Mouse (Mus musculus) liver, embryonic 15.5 days (tissue): ENCODE measurements around the gene Kcnh6. TPM values are rescaled to one million over a fixed set of nuclear protein-coding genes. Genes with fewer than 3 reads are reported as not detected.
"Not testable (repeated sequence)": the region's sequence is repeated elsewhere in the genome, so short reads cannot be mapped to it uniquely, and the experiment has no call there.

Source experiments
- ATAC-seq: fragments of 200-750 bp; cut with Nextera tagmentation; 2 replicates; pipeline ENCODE4 v1.8.0; 2017; ENCODE audit warnings: moderate number of reproducible peaks, mild to moderate bottlenecking, moderate library complexity; ENCODE audit not compliant: insufficient read depth
- H3K27ac ChIP-seq: fragments of 300-500 bp; sonication (generic); replicated peaks from 2 replicates; pipeline ENCODE4 v1.5.1; 2015; ENCODE audit warnings: mild to moderate bottlenecking, inconsistent platforms
- H3K27me3 ChIP-seq: fragments of 300-500 bp; sonication (generic); 2 replicates; pipeline ENCODE4 v1.6.1; 2015; ENCODE audit warnings: mild to moderate bottlenecking, inconsistent platforms
- H3K36me3 ChIP-seq: fragments of 300-500 bp; sonication (generic); replicated peaks from 2 replicates; pipeline ENCODE4 v1.6.1; 2015; ENCODE audit warnings: moderate library complexity, mild to moderate bottlenecking, inconsistent platforms
- H3K4me1 ChIP-seq: fragments of 300-500 bp; sonication (generic); replicated peaks from 2 replicates; pipeline ENCODE4 v1.6.1; 2015; ENCODE audit warnings: inconsistent platforms
- H3K4me2 ChIP-seq: fragments of 300-500 bp; sonication (generic); 2 replicates; pipeline ENCODE4 v1.6.1; 2015; ENCODE audit warnings: moderate library complexity, mild to moderate bottlenecking, inconsistent platforms
- H3K4me3 ChIP-seq: fragments of 300-500 bp; sonication (generic); replicated peaks from 2 replicates; pipeline ENCODE4 v1.5.1; 2015; ENCODE audit warnings: mild to moderate bottlenecking, inconsistent platforms
- H3K9ac ChIP-seq: fragments of 300-500 bp; sonication (generic); 2 replicates; pipeline ENCODE4 v1.6.1; 2015; ENCODE audit warnings: moderate library complexity, mild to moderate bottlenecking, inconsistent platforms
- H3K9me3 ChIP-seq: fragments of 300-500 bp; sonication (generic); replicated peaks from 2 replicates; pipeline ENCODE4 v1.6.1; 2016; ENCODE audit warnings: inconsistent platforms
- WGBS: fragments of 180-500 bp; shearing (Covaris S2); methylation state at CpG from one replicate; pipeline ENCODE4 v1.1.7; 2015; ENCODE audit warnings: mixed read lengths; ENCODE audit not compliant: insufficient replicate concordance; 5-methylcytosine and 5-hydroxymethylcytosine counted together
- polyA plus RNA-seq: library from polyadenylated mRNA; unstranded; fragments of >200 nt; fragmentation: Nextera tagmentation; extraction: Ambion mirVana; gene quantifications from 2 replicates; pipeline ENCODE4 v1.2.1, GENCODE M21; 2015

The Kcnh6 gene
- polyA plus RNA-seq, 1 experiment from 2014 or later = 0.05 TPM

- H3K36me3 ChIP-seq = peaks cover 16% of the 10 kb centered on the region
- no peaks in the 10 kb centered on the region for H3K27me3 ChIP-seq
- H3K27ac ChIP-seq = no peak overlapping the region
- no peak overlapping the region for H3K4me2 ChIP-seq
- no peak overlapping the region for H3K4me3 ChIP-seq
- H3K4me1 ChIP-seq = peaks cover 26% of the 10 kb centered on the region
- 72% methylated on average over 5 of the region's 5 CpGs for WGBS
- no peaks in the 10 kb centered on the region for H3K9me3 ChIP-seq
- no peak for ATAC-seq
- H3K9ac ChIP-seq = no peak overlapping the region
Observed at GRCm38 (mm10) chr11:106063756-106064155, 55.8 kb downstream of the Kcnh6 start.

DNA sequence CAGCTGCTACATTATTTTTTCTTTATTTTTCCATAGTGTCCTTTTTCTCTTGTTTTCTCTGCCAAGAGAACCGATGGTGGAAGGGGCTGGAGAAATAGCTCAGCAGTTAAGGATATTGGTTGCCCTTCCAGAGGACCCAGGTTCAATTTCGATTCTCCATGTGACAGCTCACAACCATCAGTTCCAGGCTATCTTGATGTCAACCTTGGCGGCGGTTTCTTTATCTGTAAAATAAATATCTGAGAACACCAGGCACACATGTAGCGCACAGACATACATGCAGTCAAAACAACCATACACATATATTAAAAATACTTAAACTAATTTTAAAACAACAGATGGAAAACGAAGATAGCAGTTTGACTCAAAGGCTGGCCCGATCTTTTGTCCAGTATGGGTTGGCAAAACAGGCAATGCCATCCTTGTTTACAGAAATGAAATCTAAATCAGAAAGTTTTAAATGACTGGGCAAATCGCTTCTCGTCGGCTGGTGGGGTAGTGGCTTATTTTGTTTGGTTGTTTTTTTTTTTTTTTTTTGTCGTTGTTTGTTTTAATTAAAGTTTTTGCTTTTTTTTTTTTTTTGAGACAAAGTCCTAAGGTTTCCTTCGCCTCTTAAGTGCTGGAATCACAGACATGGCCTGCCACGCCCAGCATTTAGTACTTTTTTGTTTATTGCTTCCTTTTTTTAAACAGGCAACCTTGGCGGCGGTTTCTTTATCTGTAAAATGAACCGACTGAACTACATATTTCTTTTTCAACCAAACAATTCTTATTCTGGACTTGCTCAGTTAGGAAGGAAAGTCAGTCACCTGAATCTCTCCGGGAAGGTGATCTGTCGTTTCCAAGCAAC is 57.4 kb downstream of the Kcnh6 start:
- H3K9me3 ChIP-seq = no peaks in the 10 kb centered on the region
- H3K27ac ChIP-seq = peak overlapping the region; percentile 68
- no peaks in the 10 kb centered on the region for H3K27me3 ChIP-seq
- peak; percentile 32; the same call in 1 of the 2 replicates for ATAC-seq
- peak overlapping the region; percentile 95 for H3K4me3 ChIP-seq
- H3K9ac ChIP-seq = peak overlapping the region; percentile 90
- peaks cover 23% of the 10 kb centered on the region for H3K4me1 ChIP-seq
- H3K36me3 ChIP-seq = peaks cover 7% of the 10 kb centered on the region
- peak overlapping the region; percentile 89 for H3K4me2 ChIP-seq
- WGBS = 18% methylated on average over 18 of the region's 18 CpGs

GRCm38 (mm10) chr11:106065923-106066571 is 58.1 kb downstream of the Kcnh6 start, which contains the start of gene Taco1:
TSS of gene Taco1 (plus strand) at chr11:106066061.
- ATAC-seq = peak; percentile 95
- peak within 1 kb of the TSS; percentile 90 for H3K9ac ChIP-seq
- H3K9me3 ChIP-seq = no peaks in the 10 kb centered on the region
- peaks cover 12% of the 10 kb centered on the region; the same call in 1 of the 2 replicates for H3K36me3 ChIP-seq
- under 1% methylated on average over 49 of the region's 49 CpGs for WGBS
- peaks cover 22% of the 10 kb centered on the region for H3K4me1 ChIP-seq
- H3K27ac ChIP-seq = peak within 1 kb of the TSS; percentile 88
- H3K4me2 ChIP-seq = peak within 1 kb of the TSS; percentile 89
- peak within 1 kb of the TSS; percentile 95 for H3K4me3 ChIP-seq
- no peaks in the 10 kb centered on the region for H3K27me3 ChIP-seq

- H3K4me1 ChIP-seq = peaks cover 22% of the 10 kb centered on the region
- peak overlapping the region; percentile 95 for H3K4me3 ChIP-seq
- peak overlapping the region; percentile 88 for H3K27ac ChIP-seq
- not testable (repeated sequence) for ATAC-seq, H3K27me3 ChIP-seq, H3K9me3 ChIP-seq
- WGBS = 10% methylated on average over 23 of the region's 23 CpGs
- H3K4me2 ChIP-seq = peak overlapping the region; percentile 89
- H3K9ac ChIP-seq = peak overlapping the region; percentile 90
- peaks cover 12% of the 10 kb centered on the region; the same call in 1 of the 2 replicates for H3K36me3 ChIP-seq
Observed at GRCm38 (mm10) chr11:106066616-106067015, 58.7 kb downstream of the Kcnh6 start.

DNA sequence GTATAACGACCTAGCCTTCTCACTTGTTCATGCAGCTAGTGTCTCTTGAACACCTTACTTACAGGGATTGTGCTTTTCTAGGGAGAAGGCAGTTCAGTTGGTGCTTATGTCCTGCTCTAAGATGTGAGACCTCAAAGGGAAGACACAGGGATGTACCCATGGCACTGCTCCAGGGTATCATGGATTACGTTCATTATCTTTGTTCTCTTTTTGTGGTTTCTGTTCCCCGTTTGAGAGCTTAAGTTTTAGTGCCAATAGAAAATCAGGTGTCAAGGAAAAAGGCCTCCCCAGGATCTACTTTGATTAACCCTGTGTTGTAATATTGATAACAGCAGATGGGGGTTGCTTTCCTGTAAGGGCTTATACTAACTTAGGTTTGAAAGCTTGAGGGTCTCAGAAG is 65.8 kb downstream of the Kcnh6 start:
- no peak overlapping the region for H3K9ac ChIP-seq
- H3K4me1 ChIP-seq = no peaks in the 10 kb centered on the region
- H3K27ac ChIP-seq = no peak overlapping the region
- H3K36me3 ChIP-seq = peaks cover 41% of the 10 kb centered on the region
- 43% methylated on average over 3 of the region's 3 CpGs for WGBS
- H3K9me3 ChIP-seq = no peaks in the 10 kb centered on the region
- no peak for ATAC-seq
- H3K27me3 ChIP-seq = no peaks in the 10 kb centered on the region
- H3K4me3 ChIP-seq = no peak overlapping the region
- H3K4me2 ChIP-seq = no peak overlapping the region

GRCm38 (mm10) chr11:106076321-106076720 is 68.4 kb downstream of the Kcnh6 start:
- H3K4me2 ChIP-seq = no peak overlapping the region
- ATAC-seq = no peak
- H3K27ac ChIP-seq = no peak overlapping the region
- H3K9me3 ChIP-seq = no peaks in the 10 kb centered on the region
- H3K27me3 ChIP-seq = no peaks in the 10 kb centered on the region
- WGBS = under 1% methylated on average over 4 of the region's 4 CpGs
- H3K9ac ChIP-seq = no peak overlapping the region
- H3K4me3 ChIP-seq = no peak overlapping the region
- peaks cover 29% of the 10 kb centered on the region for H3K36me3 ChIP-seq
- no peaks in the 10 kb centered on the region for H3K4me1 ChIP-seq

Other genes starting within 250 kb of the Kcnh6 start
- 1.5 and 1.6 TPM in 2 replicates for gene Cyb561, start 54.8 kb upstream of the Kcnh6 start, polyA plus RNA-seq
- 0.05 and 0.10 TPM in 2 replicates for gene Ace, start 40.2 kb upstream of the Kcnh6 start, polyA plus RNA-seq
- not detected in 2 replicates for gene Ace3, start 13.4 kb upstream of the Kcnh6 start, polyA plus RNA-seq
- 26.6 and 29.6 TPM in 2 replicates for gene Dcaf7, start 28.7 kb downstream of the Kcnh6 start, polyA plus RNA-seq
- 6.1 and 6.4 TPM in 2 replicates for gene Taco1, start 57.9 kb downstream of the Kcnh6 start, polyA plus RNA-seq
- 5.2 and 6.0 TPM in 2 replicates for gene Map3k3, start 76.5 kb downstream of the Kcnh6 start, polyA plus RNA-seq
- gene Gm10840, start 152.7 kb downstream of the Kcnh6 start, polyA plus RNA-seq = not detected in 2 replicates
- 82.2 and 82.7 TPM in 2 replicates for gene Limd2, start 152.7 kb downstream of the Kcnh6 start, polyA plus RNA-seq
- 7.8 and 7.9 TPM in 2 replicates for gene Strada, start 194.0 kb downstream of the Kcnh6 start, polyA plus RNA-seq
- 36.4 and 37.3 TPM in 2 replicates for gene Ccdc47, start 208.2 kb downstream of the Kcnh6 start, polyA plus RNA-seq
- 21.3 and 22.4 TPM in 2 replicates for gene Ddx42, start 208.8 kb downstream of the Kcnh6 start, polyA plus RNA-seq
- gene Ftsj3, start 248.0 kb downstream of the Kcnh6 start, polyA plus RNA-seq = 30.2 and 30.4 TPM in 2 replicates
- 128 and 131 TPM in 2 replicates for gene Psmc5, start 248.0 kb downstream of the Kcnh6 start, polyA plus RNA-seq